Mouse (Mus musculus) liver, postnatal 0 days (tissue): ENCODE data around the gene Wfdc15a. TPM values are rescaled to one million over a fixed set of nuclear protein-coding genes. Genes with fewer than 3 reads are reported as not detected.
A peak's percentile ranks its signal among the peaks of the same experiment; 100 is the strongest.

Experiments
- ATAC-seq: fragments of 200-750 bp; cut with Nextera tagmentation; 2 replicates; pipeline ENCODE4 v1.8.0; 2017; ENCODE audit warnings: mild to moderate bottlenecking, moderate library complexity
- DNase-seq: peaks from one replicate; pipeline ENCODE4 v3.0.0-alpha.2; 2016
- H3K27ac ChIP-seq: fragments of 300-500 bp; sonication (generic); 2 replicates; pipeline ENCODE4 v1.5.1; 2014; ENCODE audit warnings: antibody characterized with exemption, moderate library complexity, mild to moderate bottlenecking, low read depth
- H3K27me3 ChIP-seq: fragments of 300-500 bp; sonication (generic); 2 replicates; pipeline ENCODE4 v1.6.1; 2014; ENCODE audit warnings: low read length, control low read depth, mixed read lengths; ENCODE audit not compliant: insufficient read depth
- H3K36me3 ChIP-seq: fragments of 300-500 bp; sonication (generic); replicated peaks from 2 replicates; pipeline ENCODE4 v1.6.1; 2014; ENCODE audit warnings: mild to moderate bottlenecking, control low read depth, low read length, moderate library complexity, mixed read lengths; ENCODE audit not compliant: insufficient read depth
- H3K4me1 ChIP-seq: fragments of 300-500 bp; sonication (generic); 2 replicates; pipeline ENCODE4 v1.6.1; 2014; ENCODE audit warnings: antibody characterized with exemption, mild to moderate bottlenecking, control low read depth; ENCODE audit not compliant: insufficient read depth
- H3K4me2 ChIP-seq: fragments of 300-500 bp; sonication (generic); 2 replicates; pipeline ENCODE4 v1.6.1; 2014; ENCODE audit warnings: low read depth, mild to moderate bottlenecking, low read length, moderate library complexity, mixed read lengths
- H3K4me3 ChIP-seq: fragments of 300-500 bp; sonication (generic); 2 replicates; pipeline ENCODE4 v1.5.1; 2014; ENCODE audit warnings: low read depth, low read length
- H3K9ac ChIP-seq: fragments of 300-500 bp; sonication (generic); replicated peaks from 2 replicates; pipeline ENCODE4 v1.6.1; 2014; ENCODE audit warnings: mild to moderate bottlenecking, moderate library complexity
- H3K9me3 ChIP-seq: fragments of 300-500 bp; sonication (generic); 2 replicates; pipeline ENCODE4 v1.6.1; 2016; ENCODE audit warnings: mild to moderate bottlenecking, control low read depth, low read length, mixed read lengths
- CTCF ChIP-seq: sonication (generic); IDR thresholded peaks from 2 replicates; pipeline ENCODE4 v1.5.1; 2016; ENCODE audit warnings: antibody characterized with exemption, low read depth
- EP300 ChIP-seq: IDR thresholded peaks from 2 replicates; pipeline ENCODE4 v1.6.1; 2016; ENCODE audit warnings: antibody characterized with exemption, low read depth, mild to moderate bottlenecking
- WGBS: fragments of 180-500 bp; shearing (Covaris S2); extraction: QIAGEN DNeasy Blood & Tissue Kit; methylation state at CpG from one replicate; pipeline ENCODE4 v1.1.7; 2014; ENCODE audit not compliant: insufficient replicate concordance; 5-methylcytosine and 5-hydroxymethylcytosine counted together
- polyA plus RNA-seq: library from polyadenylated mRNA; unstranded; fragments of >200 nt; fragmentation: Nextera tagmentation; extraction: Ambion mirVana; gene quantifications from 2 replicates; pipeline ENCODE4 v1.2.1, GENCODE M21; 2015

Gene Wfdc15a
- polyA plus RNA-seq, 1 experiment from 2014 or later, result not detected

GRCm38 (mm10) chr2:164182692-164183255, 17.2 kb downstream of the Wfdc15a start, which contains the start of gene Wfdc5:
Gene Wfdc5 (minus strand): TSS chr2:164182742.
- no peaks in the 10 kb centered on the region for H3K27me3 ChIP-seq
- no peak within 1 kb of the TSS for H3K9ac ChIP-seq
- H3K4me2 ChIP-seq, result no peak within 1 kb of the TSS

DNA sequence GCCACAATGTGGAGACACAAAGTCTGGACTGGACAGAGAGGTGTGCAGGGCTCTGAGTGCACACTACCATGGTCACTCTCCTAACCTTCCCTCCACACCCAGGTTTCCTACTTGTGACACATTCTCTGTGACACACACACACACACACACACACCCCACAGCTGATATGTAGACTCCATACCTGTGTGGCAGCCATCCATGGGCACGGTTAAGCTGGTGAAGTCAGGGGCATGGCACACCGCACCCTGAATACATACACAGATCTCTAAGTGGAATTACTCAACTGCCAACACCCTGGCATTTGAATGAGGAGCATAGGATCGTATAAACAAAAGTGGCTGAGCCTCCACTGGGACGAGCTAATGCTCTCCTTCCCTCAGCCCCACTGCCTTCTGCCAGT, 19.2 kb downstream of the Wfdc15a start:
- Histone ChIP-seq H3K27me3 (no peaks in the 10 kb centered on the region), H3K9me3 (no peaks in the 10 kb centered on the region), H3K4me1 (no peaks in the 10 kb centered on the region), H3K9ac (no peak overlapping the region), H3K4me3 (no peak overlapping the region), H3K27ac (no peak overlapping the region), H3K36me3 (no peaks in the 10 kb centered on the region), H3K4me2 (no peak overlapping the region)
- 75% methylated on average over 4 of the region's 4 CpGs for WGBS
- no peak for TF ChIP-seq CTCF
- no peak for TF ChIP-seq EP300
- DNase-seq, result no peak
- ATAC-seq, result no peak

More at GRCm38 (mm10) chr2:164182692-164183255, 17.2 kb downstream of the Wfdc15a start, which contains the start of gene Wfdc5:
- Histone ChIP-seq H3K4me1 (no peaks in the 10 kb centered on the region), H3K36me3 (no peaks in the 10 kb centered on the region), H3K4me3 (no peak within 1 kb of the TSS), H3K27ac (no peak within 1 kb of the TSS), H3K9me3 (no peaks in the 10 kb centered on the region)
- 69% methylated on average over 7 of the region's 7 CpGs for WGBS
- no peak for ATAC-seq
- no peak for DNase-seq
- TF ChIP-seq CTCF (no peak), EP300 (no peak)

DNA sequence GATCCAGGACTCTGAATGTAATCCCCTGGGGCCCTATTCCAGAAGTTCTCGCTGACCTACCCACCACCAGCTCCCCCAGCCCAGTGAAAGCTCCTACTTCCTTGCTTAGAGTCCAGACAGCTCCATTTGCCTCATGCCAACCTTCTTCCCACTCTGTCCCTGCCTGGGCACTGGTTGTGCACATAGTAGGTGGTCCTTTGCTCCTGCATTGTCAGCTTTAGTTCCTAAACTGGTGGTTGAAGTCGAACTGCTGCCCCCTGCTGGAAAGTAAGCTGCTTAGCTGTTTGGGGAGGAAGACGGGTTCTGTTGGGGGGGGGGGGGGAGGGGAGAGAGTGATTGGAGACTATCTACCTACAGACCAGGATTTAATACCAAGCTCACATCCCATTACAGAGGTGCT, 19.8 kb downstream of the Wfdc15a start:
- no peak for ATAC-seq
- DNase-seq, result peak; percentile 38
- 36% methylated on average over 3 of the region's 3 CpGs for WGBS

DNA sequence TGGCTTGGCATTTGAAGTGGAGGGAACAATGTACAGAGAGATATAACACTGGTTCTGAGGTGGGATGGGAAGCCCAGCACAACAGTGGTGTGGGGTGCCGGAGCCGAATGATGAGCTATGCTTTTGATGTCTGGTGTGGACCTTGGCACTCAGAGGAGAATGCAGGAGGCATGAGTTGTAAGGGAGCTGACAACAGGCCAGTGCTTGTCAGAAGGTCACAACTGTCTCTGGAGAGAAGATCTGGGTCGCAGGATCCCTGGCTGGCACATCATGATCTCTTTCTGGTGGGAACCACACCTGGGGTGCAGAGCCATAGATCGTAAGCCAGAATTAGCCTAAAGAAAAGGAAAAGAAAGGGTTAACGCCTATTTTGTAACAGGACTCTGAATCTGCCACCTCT, 22.1 kb downstream of the Wfdc15a start:
- WGBS, result 77% methylated on average over 5 of the region's 5 CpGs
- Histone ChIP-seq H3K27ac (no peak overlapping the region), H3K9ac (no peak overlapping the region), H3K9me3 (no peaks in the 10 kb centered on the region), H3K27me3 (0 out of 2 replicates have a peak, but pooled peaks cover 5% of the 10 kb centered on the region), H3K36me3 (no peaks in the 10 kb centered on the region), H3K4me1 (no peaks in the 10 kb centered on the region), H3K4me2 (no peak overlapping the region), H3K4me3 (no peak overlapping the region)
- TF ChIP-seq EP300 (no peak), CTCF (no peak)
- DNase-seq, result no peak
- ATAC-seq, result no peak

More for the DNA sequence above, 19.8 kb downstream of the Wfdc15a start:
- no peak overlapping the region for H3K27ac ChIP-seq
- H3K4me2 ChIP-seq, result no peak overlapping the region
- TF ChIP-seq EP300, result no peak
- peak; percentile 61 for TF ChIP-seq CTCF
- H3K9me3 ChIP-seq, result no peaks in the 10 kb centered on the region
- no peak overlapping the region for H3K9ac ChIP-seq
- no peaks in the 10 kb centered on the region for H3K36me3 ChIP-seq
- H3K4me3 ChIP-seq, result no peak overlapping the region
- no peaks in the 10 kb centered on the region for H3K4me1 ChIP-seq
- no peaks in the 10 kb centered on the region for H3K27me3 ChIP-seq

DNA sequence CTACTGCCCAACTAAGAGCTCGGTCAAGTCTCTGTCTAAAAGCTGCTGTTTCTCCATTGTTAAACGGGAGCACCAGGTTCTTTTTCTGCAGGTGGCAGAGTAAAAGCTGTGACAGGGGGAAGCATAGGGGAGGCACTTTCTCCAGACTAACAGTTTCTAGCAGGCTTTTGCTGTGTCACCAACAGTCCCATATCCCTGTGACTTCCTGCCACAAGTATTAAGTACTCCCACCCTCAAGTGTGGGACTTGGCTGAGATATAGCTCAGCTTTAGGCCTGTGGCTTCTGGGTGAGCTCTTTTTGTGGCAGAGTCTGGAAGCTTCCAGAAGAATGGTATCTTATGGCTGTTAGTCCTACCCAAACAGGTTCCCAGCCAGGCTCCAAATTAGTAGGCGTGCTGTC, 24.1 kb downstream of the Wfdc15a start:
- H3K27me3 ChIP-seq, result peaks cover 17% of the 10 kb centered on the region
- no peak overlapping the region for H3K4me3 ChIP-seq
- no peak for DNase-seq
- no peaks in the 10 kb centered on the region for H3K36me3 ChIP-seq
- no peak overlapping the region for H3K9ac ChIP-seq
- H3K9me3 ChIP-seq, result no peaks in the 10 kb centered on the region
- H3K4me2 ChIP-seq, result no peak overlapping the region
- WGBS, result 51% methylated on average over 3 of the region's 3 CpGs
- H3K4me1 ChIP-seq, result no peaks in the 10 kb centered on the region
- H3K27ac ChIP-seq, result no peak overlapping the region
- no peak for ATAC-seq
- TF ChIP-seq CTCF (no peak), EP300 (no peak)

- 69% methylated on average over 8 of the region's 8 CpGs for whole genome bisulfite sequencing
- no peak overlapping the region for H3K4me2 ChIP-seq
- DNase-seq, result no peak
- H3K4me3 ChIP-seq, result no peak overlapping the region
- no peaks in the 10 kb centered on the region for H3K4me1 ChIP-seq
- H3K36me3 ChIP-seq, result no peaks in the 10 kb centered on the region
- no peaks in the 10 kb centered on the region for H3K9me3 ChIP-seq
- TF ChIP-seq EP300 (no peak), CTCF (no peak)
- no peak overlapping the region for H3K9ac ChIP-seq
- peaks cover 27% of the 10 kb centered on the region for H3K27me3 ChIP-seq
- H3K27ac ChIP-seq, result no peak overlapping the region
- ATAC-seq, result no peak
These were observed 25.1 kb downstream of the Wfdc15a start for GRCm38 (mm10) chr2:164174649-164175395.
